Mouse (Mus musculus): ENCODE results near the gene Olfr490. TPM values are rescaled to one million over a fixed set of nuclear protein-coding genes. Genes with fewer than 3 reads are reported as not detected.

Gene Olfr490
- not detected in 2 replicates for polyA plus RNA-seq (2015; fragmentation: Nextera tagmentation; extraction: Ambion mirVana)

DNA sequence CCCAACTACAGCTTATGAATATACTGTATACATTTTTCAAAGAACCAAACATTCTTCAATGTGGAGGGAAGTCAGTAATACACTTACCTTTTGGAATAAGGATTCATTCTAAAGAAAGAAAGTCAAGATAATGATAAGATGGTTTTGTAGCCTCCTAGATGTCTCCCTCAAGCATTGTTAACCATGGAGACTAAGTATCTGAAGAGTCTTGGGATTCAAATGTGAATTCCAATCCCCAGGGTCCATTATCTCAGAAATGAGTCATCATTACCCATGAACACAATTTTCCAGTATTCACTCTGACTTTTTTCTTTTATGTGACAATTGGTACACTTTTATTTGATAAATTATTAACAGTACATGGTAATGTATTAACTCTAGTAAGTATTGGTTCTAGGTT lies at the start of gene Olfr490:
Gene Olfr490 (minus strand): TSS at position 101 of the 400 bp plus-strand sequence.
- Histone ChIP-seq H3K9me3 (replicated peaks; ENCODE audit: control insufficient read depth, low read length, poor library complexity, severe bottlenecking) (no peaks in the 10 kb centered on the region), H3K36me3 (ENCODE audit: control insufficient read depth, insufficient read depth, low read length) (no peaks in the 10 kb centered on the region), H3K4me3 (ENCODE audit: low read depth, low read length) (no peak within 1 kb of the TSS), H3K4me1 (ENCODE audit: control insufficient read depth, insufficient read depth, low read length) (no peaks in the 10 kb centered on the region), H3K9ac (ENCODE audit: low read depth, low read length) (no peak within 1 kb of the TSS), H3K27ac (ENCODE audit: low read length) (no peak within 1 kb of the TSS), H3K4me2 (ENCODE audit: low read length) (no peak within 1 kb of the TSS), H3K27me3 (ENCODE audit: control insufficient read depth, insufficient read depth, low read depth, low read length) (no peaks in the 10 kb centered on the region)
- no peak for ATAC-seq

DNA sequence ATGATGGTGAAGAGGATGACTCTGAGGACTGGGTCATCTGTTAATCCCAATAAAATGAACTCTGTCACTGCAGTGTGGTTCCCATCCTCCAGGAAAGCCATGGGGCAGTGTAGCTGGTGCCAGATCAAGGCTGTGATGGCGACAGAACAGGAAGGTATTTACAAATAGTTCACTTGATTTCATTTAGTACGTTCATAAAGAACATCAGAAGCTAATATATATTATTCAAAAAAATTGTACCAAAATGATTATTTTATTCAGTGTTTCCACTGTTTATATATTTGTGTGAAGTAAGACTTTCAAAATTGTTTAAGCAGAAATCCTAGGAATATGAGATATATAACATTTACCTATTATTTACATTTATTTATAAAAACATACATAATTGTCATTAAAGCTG lies 34.8 kb upstream of the Olfr490 start, which contains the start of gene Olfr492:
Gene Olfr492 (minus strand): TSS at position 101 of the 400 bp plus-strand sequence.
- Histone ChIP-seq H3K4me2 (ENCODE audit: low read length) (no peak within 1 kb of the TSS), H3K9ac (ENCODE audit: low read depth, low read length) (no peak within 1 kb of the TSS), H3K36me3 (ENCODE audit: control insufficient read depth, insufficient read depth, low read length) (no peaks in the 10 kb centered on the region), H3K4me1 (ENCODE audit: control insufficient read depth, insufficient read depth, low read length) (no peaks in the 10 kb centered on the region), H3K4me3 (ENCODE audit: low read depth, low read length) (no peak within 1 kb of the TSS), H3K9me3 (replicated peaks; ENCODE audit: control insufficient read depth, low read length, poor library complexity, severe bottlenecking) (no peaks in the 10 kb centered on the region), H3K27ac (ENCODE audit: low read length) (no peak within 1 kb of the TSS), H3K27me3 (ENCODE audit: control insufficient read depth, insufficient read depth, low read depth, low read length) (no peaks in the 10 kb centered on the region)
- ATAC-seq: no peak
- 85% methylated on average over 2 of the region's 2 CpGs for WGBS

DNA sequence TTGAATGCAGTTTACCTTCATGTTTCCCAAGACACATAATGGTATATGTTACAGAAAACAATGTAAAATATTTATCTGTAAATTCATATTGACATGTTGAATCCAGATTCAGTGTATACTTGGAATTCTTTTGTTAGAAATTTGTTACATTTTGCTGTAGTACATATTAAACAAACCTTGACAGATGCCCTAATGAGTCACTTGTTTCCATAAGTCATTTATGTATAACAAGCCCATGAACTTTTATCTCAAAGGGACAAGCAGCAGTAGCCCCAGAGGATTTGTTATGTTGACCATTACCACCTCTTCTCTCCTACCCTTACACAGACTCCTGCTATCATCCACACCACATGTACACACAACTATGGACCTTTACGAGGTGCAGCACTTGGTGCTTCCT lies 24.4 kb upstream of the Olfr490 start, which contains the start of gene Olfr491:
Gene Olfr491 (plus strand): TSS at position 301 of the 400 bp plus-strand sequence.
- ATAC-seq: no peak
- no peak within 1 kb of the TSS for H3K4me2 ChIP-seq (ENCODE audit: low read length)
- no peak within 1 kb of the TSS for H3K9ac ChIP-seq (ENCODE audit: low read depth, low read length)
- no peaks in the 10 kb centered on the region for H3K36me3 ChIP-seq (ENCODE audit: control insufficient read depth, insufficient read depth, low read length)
- no peak within 1 kb of the TSS for H3K4me3 ChIP-seq (ENCODE audit: low read depth, low read length)
- H3K4me1 ChIP-seq (ENCODE audit: control insufficient read depth, insufficient read depth, low read length): no peaks in the 10 kb centered on the region
- H3K9me3 ChIP-seq (replicated peaks; ENCODE audit: control insufficient read depth, low read length, poor library complexity, severe bottlenecking): no peaks in the 10 kb centered on the region
- H3K27me3 ChIP-seq (ENCODE audit: control insufficient read depth, insufficient read depth, low read depth, low read length): no peaks in the 10 kb centered on the region
- no peak within 1 kb of the TSS for H3K27ac ChIP-seq (ENCODE audit: low read length)
- WGBS: 44% methylated on average over 1 of the region's 1 CpGs

DNA sequence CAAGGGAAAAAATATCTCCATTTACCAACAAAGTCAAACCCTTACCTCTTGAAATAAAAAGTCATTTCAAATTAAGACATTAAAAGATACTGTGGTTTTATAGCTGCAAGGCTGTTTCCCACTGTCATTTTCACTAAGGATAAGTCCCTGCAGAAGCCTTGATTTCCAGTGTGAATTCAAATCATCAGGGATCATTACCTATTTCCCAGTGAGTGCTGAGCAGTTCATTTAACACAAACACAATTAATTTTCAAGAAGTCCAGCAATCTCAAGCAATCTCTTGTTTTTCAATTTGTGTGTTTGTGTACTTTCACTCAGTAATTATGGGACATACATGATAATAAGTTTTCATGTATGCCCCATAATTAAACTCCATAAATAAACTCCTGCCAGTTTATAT lies 30.5 kb downstream of the Olfr490 start, which contains the start of gene Olfr488:
Gene Olfr488 (minus strand): TSS at position 101 of the 400 bp plus-strand sequence.
- ATAC-seq: no peak
- Histone ChIP-seq H3K36me3 (ENCODE audit: control insufficient read depth, insufficient read depth, low read length) (no peaks in the 10 kb centered on the region), H3K4me3 (ENCODE audit: low read depth, low read length) (no peak within 1 kb of the TSS), H3K27ac (ENCODE audit: low read length) (no peak within 1 kb of the TSS), H3K9me3 (replicated peaks; ENCODE audit: control insufficient read depth, low read length, poor library complexity, severe bottlenecking) (no peaks in the 10 kb centered on the region), H3K9ac (ENCODE audit: low read depth, low read length) (no peak within 1 kb of the TSS), H3K4me1 (ENCODE audit: control insufficient read depth, insufficient read depth, low read length) (no peaks in the 10 kb centered on the region), H3K27me3 (ENCODE audit: control insufficient read depth, insufficient read depth, low read depth, low read length) (no peaks in the 10 kb centered on the region), H3K4me2 (ENCODE audit: low read length) (no peak within 1 kb of the TSS)

Other genes with a start within 250 kb of the Olfr490 start
- not detected in 2 replicates for gene Olfr479, start 238.2 kb downstream of the Olfr490 start, polyA plus RNA-seq (2015; fragmentation: Nextera tagmentation; extraction: Ambion mirVana)
- not detected in 2 replicates for gene Olfr480, start 221.6 kb downstream of the Olfr490 start, polyA plus RNA-seq (2015; fragmentation: Nextera tagmentation; extraction: Ambion mirVana)
- gene Olfr481, start 209.1 kb downstream of the Olfr490 start, polyA plus RNA-seq (2015; fragmentation: Nextera tagmentation; extraction: Ambion mirVana): not detected in 2 replicates
- 0.08 and 0.10 TPM in 2 replicates for gene Olfr482, start 191.3 kb downstream of the Olfr490 start, polyA plus RNA-seq (2015; fragmentation: Nextera tagmentation; extraction: Ambion mirVana)
- gene Olfr483, start 188.1 kb downstream of the Olfr490 start, polyA plus RNA-seq (2015; fragmentation: Nextera tagmentation; extraction: Ambion mirVana): not detected in 2 replicates
- gene Olfr484, start 161.5 kb downstream of the Olfr490 start, polyA plus RNA-seq (2015; fragmentation: Nextera tagmentation; extraction: Ambion mirVana): not detected in 2 replicates
- gene Olfr485, start 129.1 kb downstream of the Olfr490 start, polyA plus RNA-seq (2015; fragmentation: Nextera tagmentation; extraction: Ambion mirVana): not detected in 2 replicates
- gene Olfr486, start 116.2 kb downstream of the Olfr490 start, polyA plus RNA-seq (2015; fragmentation: Nextera tagmentation; extraction: Ambion mirVana): not detected in 2 replicates
- not detected in 2 replicates for gene Olfr487, start 74.3 kb downstream of the Olfr490 start, polyA plus RNA-seq (2015; fragmentation: Nextera tagmentation; extraction: Ambion mirVana)
- gene Olfr488, start 30.6 kb downstream of the Olfr490 start, polyA plus RNA-seq (2015; fragmentation: Nextera tagmentation; extraction: Ambion mirVana): not detected in 2 replicates
- not detected in 2 replicates for gene Olfr491, start 24.5 kb upstream of the Olfr490 start, polyA plus RNA-seq (2015; fragmentation: Nextera tagmentation; extraction: Ambion mirVana)
- not detected in 2 replicates for gene Olfr492, start 34.7 kb upstream of the Olfr490 start, polyA plus RNA-seq (2015; fragmentation: Nextera tagmentation; extraction: Ambion mirVana)
- gene Olfr493, start 58.0 kb upstream of the Olfr490 start, polyA plus RNA-seq (2015; fragmentation: Nextera tagmentation; extraction: Ambion mirVana): not detected in 2 replicates
- not detected in 2 replicates for gene Olfr494, start 76.4 kb upstream of the Olfr490 start, polyA plus RNA-seq (2015; fragmentation: Nextera tagmentation; extraction: Ambion mirVana)
- not detected in 2 replicates for gene Olfr495, start 104.2 kb upstream of the Olfr490 start, polyA plus RNA-seq (2015; fragmentation: Nextera tagmentation; extraction: Ambion mirVana)
- gene Olfr497, start 131.5 kb upstream of the Olfr490 start, polyA plus RNA-seq (2015; fragmentation: Nextera tagmentation; extraction: Ambion mirVana): not detected in 2 replicates
- not detected in 2 replicates for gene Olfr498, start 176.4 kb upstream of the Olfr490 start, polyA plus RNA-seq (2015; fragmentation: Nextera tagmentation; extraction: Ambion mirVana)
- not detected in 2 replicates for gene Olfr502, start 236.1 kb upstream of the Olfr490 start, polyA plus RNA-seq (2015; fragmentation: Nextera tagmentation; extraction: Ambion mirVana)